Mouse (Mus musculus) liver, adult 10 weeks (tissue): ENCODE results near the gene Sept1. TPM values are rescaled to one million over a fixed set of nuclear protein-coding genes. Genes with fewer than 3 reads are reported as not detected.

ENCODE experiments used
- polyA plus RNA-seq: library from polyadenylated mRNA; stranded (reverse); fragments of 350-450 nt; fragmentation: Illumina TruSeq; extraction: RNeasy Lipid Tissue Mini Kit (QIAGEN cat#74804); gene quantifications from one replicate; pipeline ENCODE4 v1.2.3, GENCODE M21; 2014; ENCODE audit warnings: low read depth, low replicate concordance

The Sept1 gene
- polyA plus RNA-seq, result not detected

DNA sequence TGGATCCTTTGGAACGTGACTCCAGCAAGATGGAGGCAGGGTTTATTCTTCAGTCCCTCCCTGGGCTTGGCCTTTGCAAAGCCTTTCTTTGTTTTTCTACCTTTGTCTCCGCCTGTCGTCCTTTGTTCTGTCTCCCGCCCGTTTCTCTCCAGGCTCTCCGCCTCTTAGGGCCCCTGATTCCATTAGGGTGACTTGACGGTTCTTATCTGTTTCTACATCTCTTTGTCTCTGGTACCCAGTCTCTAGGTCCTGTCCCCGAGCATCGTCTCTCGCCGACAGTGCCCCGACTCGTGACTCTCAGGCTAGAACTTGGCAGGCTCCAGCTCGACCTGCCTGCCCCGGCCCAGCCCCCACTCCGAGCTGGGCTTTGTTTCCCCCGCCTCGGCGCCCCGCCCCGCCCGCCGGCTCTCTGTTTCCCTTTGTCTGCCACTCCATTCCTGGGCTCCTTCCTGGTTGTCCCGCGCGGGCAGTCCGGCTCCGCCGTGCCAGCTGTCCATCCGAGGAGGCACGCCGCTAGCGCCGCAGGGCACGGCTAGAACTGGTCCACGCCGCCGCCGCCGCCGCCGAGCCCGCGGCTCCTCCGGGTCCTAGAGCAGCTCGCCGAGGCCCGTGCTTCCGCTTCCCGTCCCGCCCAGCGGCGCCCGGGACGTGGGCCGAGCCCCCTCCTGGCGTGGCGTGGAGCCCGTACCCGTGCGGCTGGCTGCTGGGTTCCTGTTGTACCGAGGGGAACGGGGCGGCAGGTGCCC lies at the start of gene Sept1, which contains the start of gene Zfp553:
Gene Sept1, minus strand, starts transcription at position 509 of the 746 bp plus-strand sequence.
Gene Zfp553, plus strand, starts transcription at position 440 of the 746 bp plus-strand sequence.

GRCm38 (mm10) chr7:127273925-127274789 lies 41.2 kb upstream of the Sept1 start, which contains the start of gene Sephs2:
Gene Sephs2, minus strand, starts transcription at chr7:127274055.

GRCm38 (mm10) chr7:127260309-127261111 lies 27.6 kb upstream of the Sept1 start, which contains the start of gene Dctpp1:
Gene Dctpp1, minus strand, starts transcription at chr7:127260709.

DNA sequence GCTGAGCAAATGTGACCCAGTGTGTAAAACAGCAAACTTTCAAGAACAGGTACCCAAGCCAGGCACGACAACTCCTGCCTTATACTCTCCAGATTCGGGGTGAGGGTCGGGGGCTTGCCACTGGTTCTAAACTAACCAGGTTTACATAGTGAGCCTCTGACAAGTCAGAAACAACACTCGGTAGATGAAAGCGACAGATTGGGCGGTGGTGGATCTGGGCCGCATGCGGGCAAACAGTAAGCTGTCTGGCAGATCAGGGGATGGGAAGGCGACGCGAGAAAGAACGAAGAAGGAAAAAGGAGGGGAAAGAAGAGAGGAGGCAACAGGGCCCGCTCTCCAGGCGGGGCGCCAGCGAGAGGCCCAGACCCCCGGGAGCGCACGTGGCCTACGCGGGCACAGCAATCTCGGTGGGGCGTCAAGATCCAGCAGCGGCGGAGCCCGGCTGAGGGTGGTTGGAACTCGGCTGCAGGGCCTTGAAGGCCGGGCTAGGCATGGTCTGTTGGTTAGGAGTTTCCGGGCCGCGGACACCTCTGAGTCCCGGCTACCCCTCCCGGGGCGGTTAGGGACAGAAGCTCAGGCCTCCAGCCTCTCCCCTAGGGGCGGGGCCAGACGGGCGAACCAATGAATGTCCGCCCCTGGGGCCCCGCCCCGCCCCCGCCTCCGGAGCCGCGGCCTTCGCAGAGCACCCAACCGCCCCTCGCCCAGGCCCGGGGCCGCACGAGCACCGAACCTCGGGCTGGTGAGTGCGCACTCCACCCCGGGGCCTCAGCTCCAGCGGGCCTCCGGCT lies 11.1 kb upstream of the Sept1 start, which contains the start of gene Zfp771:
Gene Zfp771, plus strand, starts transcription at position 405 of the 788 bp plus-strand sequence.

GRCm38 (mm10) chr7:127208553-127209438 lies 24.1 kb downstream of the Sept1 start, which contains the start of gene Mylpf:
Gene Mylpf, plus strand, starts transcription at chr7:127208890.

GRCm38 (mm10) chr7:127208295-127208552 lies 24.7 kb downstream of the Sept1 start, which contains the start of gene Tbc1d10b:
Gene Tbc1d10b, minus strand, starts transcription at chr7:127208468.

DNA sequence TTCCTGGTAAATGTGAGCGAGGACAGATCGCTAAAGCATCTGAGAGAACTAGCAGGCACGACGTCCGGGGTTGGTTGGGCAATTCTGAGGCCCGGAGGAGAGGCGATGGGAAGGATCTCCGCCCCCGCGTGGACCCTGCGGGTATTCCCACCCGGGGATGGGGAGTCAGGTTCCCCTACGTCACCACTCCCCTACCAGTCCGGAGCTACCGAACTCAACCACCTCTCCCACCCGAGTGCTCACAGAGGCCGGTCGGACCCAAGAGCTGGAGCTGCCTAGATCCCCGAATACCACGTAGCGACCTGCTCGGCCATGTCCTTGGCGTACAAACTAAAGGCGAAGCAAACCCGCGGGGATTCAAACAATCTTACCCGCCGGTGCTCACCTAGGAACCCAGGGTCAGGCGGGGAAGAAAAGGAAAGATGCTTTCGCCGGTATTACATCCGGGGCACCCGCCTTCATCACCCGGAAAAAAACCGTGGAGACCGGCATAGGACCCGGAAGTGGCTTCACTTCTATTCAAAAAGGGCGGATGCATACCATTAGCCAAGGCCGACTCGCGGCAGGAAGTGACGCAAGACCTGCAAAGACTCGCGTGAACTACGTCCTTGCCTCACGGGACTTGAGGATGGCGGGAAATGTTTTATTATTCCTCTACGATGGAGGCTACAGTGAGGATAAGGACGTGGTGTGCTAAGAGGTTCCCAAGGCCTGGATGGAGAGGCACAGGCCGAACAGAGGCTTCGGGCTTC lies 37.2 kb downstream of the Sept1 start, which contains the start of gene Cd2bp2:
Gene Cd2bp2, minus strand, starts transcription at position 507 of the 752 bp plus-strand sequence.

Other genes with a start within 250 kb of the Sept1 start
- gene Mvp, start 218.5 kb downstream of the Sept1 start, polyA plus RNA-seq, result 0.53 TPM
- 1.3 TPM for gene Pagr1b, start 216.6 kb downstream of the Sept1 start, polyA plus RNA-seq
- not detected for gene Pagr1a, start 215.8 kb downstream of the Sept1 start, polyA plus RNA-seq
- gene Gm42742, start 212.0 kb downstream of the Sept1 start, polyA plus RNA-seq, result 0.53 TPM
- gene Prrt2, start 211.9 kb downstream of the Sept1 start, polyA plus RNA-seq, result not detected
- gene Maz, start 206.1 kb downstream of the Sept1 start, polyA plus RNA-seq, result 12.5 TPM
- gene Kif22, start 190.7 kb downstream of the Sept1 start, polyA plus RNA-seq, result not detected
- gene Zg16, start 145.8 kb downstream of the Sept1 start, polyA plus RNA-seq, result not detected
- 0.45 TPM for gene AI467606, start 141.8 kb downstream of the Sept1 start, polyA plus RNA-seq
- gene Qprt, start 110.9 kb downstream of the Sept1 start, polyA plus RNA-seq, result 50.0 TPM
- 0.13 TPM for gene Spn, start 95.3 kb downstream of the Sept1 start, polyA plus RNA-seq
- gene Cd2bp2, start 37.1 kb downstream of the Sept1 start, polyA plus RNA-seq, result 7.0 TPM
- 2.4 TPM for gene Tbc1d10b, start 24.7 kb downstream of the Sept1 start, polyA plus RNA-seq
- gene Mylpf, start 24.2 kb downstream of the Sept1 start, polyA plus RNA-seq, result not detected
- gene Zfp553, start 69 bp downstream of the Sept1 start, polyA plus RNA-seq, result 0.50 TPM
- gene Zfp771, start 11.1 kb upstream of the Sept1 start, polyA plus RNA-seq, result not detected
- 2.3 TPM for gene Dctpp1, start 27.6 kb upstream of the Sept1 start, polyA plus RNA-seq
- gene Sephs2, start 40.9 kb upstream of the Sept1 start, polyA plus RNA-seq, result 507 TPM
- 2.2 TPM for gene Itgal, start 63.1 kb upstream of the Sept1 start, polyA plus RNA-seq
- gene Zfp768, start 112.5 kb upstream of the Sept1 start, polyA plus RNA-seq, result 2.7 TPM
- gene Zfp747, start 142.9 kb upstream of the Sept1 start, polyA plus RNA-seq, result 1.0 TPM
- gene 9130019O22Rik, start 154.0 kb upstream of the Sept1 start, polyA plus RNA-seq, result 0.61 TPM
- gene E430018J23Rik, start 160.5 kb upstream of the Sept1 start, polyA plus RNA-seq, result 0.42 TPM
- 0.77 TPM for gene Zfp764, start 173.7 kb upstream of the Sept1 start, polyA plus RNA-seq
- gene Zfp688, start 188.9 kb upstream of the Sept1 start, polyA plus RNA-seq, result 1.4 TPM
- 0.48 TPM for gene Zfp689, start 216.0 kb upstream of the Sept1 start, polyA plus RNA-seq
- 10.5 TPM for gene Prr14, start 226.5 kb upstream of the Sept1 start, polyA plus RNA-seq
- 5.4 TPM for gene Fbrs, start 246.1 kb upstream of the Sept1 start, polyA plus RNA-seq